Mouse (Mus musculus) kidney, embryonic 16.5 days (tissue): ENCODE results near the gene Tmem45b. TPM values are rescaled to one million over a fixed set of nuclear protein-coding genes. Genes with fewer than 3 reads are reported as not detected.
A peak's percentile ranks its signal among the peaks of the same experiment; 100 is the strongest.
"Not testable (repeated sequence)": the region's sequence is repeated elsewhere in the genome, so short reads cannot be mapped to it uniquely, and the experiment has no call there.

Experiments
- ATAC-seq: fragments of 200-750 bp; cut with Nextera tagmentation; 2 replicates; pipeline ENCODE4 v1.8.0; 2017; ENCODE audit warnings: moderate TSS enrichment; ENCODE audit not compliant: low FRiP score, low TSS enrichment
- H3K27ac ChIP-seq: fragments of 300-500 bp; sonication (generic); 2 replicates; pipeline ENCODE4 v1.5.1; 2014; ENCODE audit warnings: low read length
- H3K27me3 ChIP-seq: fragments of 300-500 bp; sonication (generic); 2 replicates; pipeline ENCODE4 v1.6.1; 2014; ENCODE audit warnings: low read length, control low read depth, mixed read lengths; ENCODE audit not compliant: insufficient read depth
- H3K36me3 ChIP-seq: fragments of 300-500 bp; sonication (generic); 2 replicates; pipeline ENCODE4 v1.6.1; 2014; ENCODE audit warnings: low read length, control low read depth, mixed read lengths; ENCODE audit not compliant: insufficient read depth
- H3K4me1 ChIP-seq: fragments of 300-500 bp; sonication (generic); 2 replicates; pipeline ENCODE4 v1.6.1; 2014; ENCODE audit warnings: low read length, control low read depth, mixed read lengths; ENCODE audit not compliant: insufficient read depth
- H3K4me2 ChIP-seq: fragments of 300-500 bp; sonication (generic); replicated peaks from 2 replicates; pipeline ENCODE4 v1.6.1; 2014; ENCODE audit warnings: low read depth, low read length
- H3K4me3 ChIP-seq: fragments of 300-500 bp; sonication (generic); 2 replicates; pipeline ENCODE4 v1.5.1; 2014; ENCODE audit warnings: mild to moderate bottlenecking, low read length
- H3K9ac ChIP-seq: fragments of 300-500 bp; sonication (generic); replicated peaks from 2 replicates; pipeline ENCODE4 v1.6.1; 2014; ENCODE audit warnings: low read length
- H3K9me3 ChIP-seq: fragments of 300-500 bp; sonication (generic); 2 replicates; pipeline ENCODE4 v1.6.1; 2016; ENCODE audit warnings: low read length, control low read depth
- WGBS: fragments of 180-500 bp; shearing (Covaris S2); extraction: QIAGEN DNeasy Blood & Tissue Kit; methylation state at CpG from one replicate; pipeline ENCODE4 v1.1.7; 2014; 5-methylcytosine and 5-hydroxymethylcytosine counted together
- polyA plus RNA-seq: library from polyadenylated mRNA; unstranded; fragments of >200 nt; fragmentation: Nextera tagmentation; extraction: Ambion mirVana; gene quantifications from 2 replicates; pipeline ENCODE4 v1.2.1, GENCODE M21; 2015

Gene Tmem45b
- 27.6 and 31.8 TPM in 2 replicates for polyA plus RNA-seq

- Histone ChIP-seq H3K4me3 (peak within 1 kb of the TSS; percentile 42), H3K27ac (no peak within 1 kb of the TSS), H3K36me3 (no peaks in the 10 kb centered on the region), H3K4me1 (peaks cover 4% of the 10 kb centered on the region), H3K9ac (peak within 1 kb of the TSS; percentile 61), H3K27me3 (peaks cover 28% of the 10 kb centered on the region), H3K9me3 (no peaks in the 10 kb centered on the region), H3K4me2 (peak within 1 kb of the TSS; percentile 58)
- peak; percentile 67 for ATAC-seq
- 4% methylated on average over 33 of the region's 33 CpGs for WGBS
Observed at GRCm38 (mm10) chr9:31463692-31464474, at the start of gene Tmem45b. TSS of gene Tmem45b (minus strand) at chr9:31464462.

- WGBS = 61% methylated on average over 3 of the region's 3 CpGs
- H3K4me2 ChIP-seq = no peak overlapping the region
- no peak overlapping the region for H3K9ac ChIP-seq
- H3K4me3 ChIP-seq = no peak overlapping the region
- no peaks in the 10 kb centered on the region for H3K27me3 ChIP-seq
- H3K9me3 ChIP-seq = no peaks in the 10 kb centered on the region
- no peak for ATAC-seq
- no peak overlapping the region for H3K27ac ChIP-seq
- H3K36me3 ChIP-seq = no peaks in the 10 kb centered on the region
- no peaks in the 10 kb centered on the region for H3K4me1 ChIP-seq
Observed at GRCm38 (mm10) chr9:31508189-31508588, 43.9 kb upstream of the Tmem45b start.

GRCm38 (mm10) chr9:31501221-31501620, 37.0 kb upstream of the Tmem45b start:
- not testable (repeated sequence) for ATAC-seq, H3K4me3 ChIP-seq, H3K4me1 ChIP-seq, H3K27me3 ChIP-seq, H3K9me3 ChIP-seq, H3K27ac ChIP-seq, H3K9ac ChIP-seq, H3K36me3 ChIP-seq, H3K4me2 ChIP-seq
- WGBS = 100% methylated on average over 1 of the region's 1 CpGs

- WGBS = 51% methylated on average over 9 of the region's 9 CpGs
- H3K9ac ChIP-seq = no peak overlapping the region
- ATAC-seq = no peak
- H3K27ac ChIP-seq = no peak overlapping the region
- no peaks in the 10 kb centered on the region for H3K9me3 ChIP-seq
- peak overlapping the region; percentile 58 for H3K4me2 ChIP-seq
- H3K4me3 ChIP-seq = peak overlapping the region; percentile 42
- H3K27me3 ChIP-seq = peaks cover 28% of the 10 kb centered on the region
- H3K36me3 ChIP-seq = no peaks in the 10 kb centered on the region
- peaks cover 4% of the 10 kb centered on the region for H3K4me1 ChIP-seq
Observed at GRCm38 (mm10) chr9:31463190-31463589, 1.1 kb downstream of the Tmem45b start.

GRCm38 (mm10) chr9:31454356-31454755, 9.9 kb downstream of the Tmem45b start:
- Histone ChIP-seq H3K36me3 (no peaks in the 10 kb centered on the region), H3K9ac (no peak overlapping the region), H3K27me3 (no peaks in the 10 kb centered on the region), H3K4me3 (no peak overlapping the region), H3K4me1 (peaks cover 8% of the 10 kb centered on the region), H3K9me3 (no peaks in the 10 kb centered on the region), H3K4me2 (no peak overlapping the region), H3K27ac (no peak overlapping the region)
- no peak for ATAC-seq
- WGBS = 69% methylated on average over 1 of the region's 1 CpGs

GRCm38 (mm10) chr9:31452166-31452565, 12.1 kb downstream of the Tmem45b start:
- Histone ChIP-seq H3K9me3 (no peaks in the 10 kb centered on the region), H3K36me3 (no peaks in the 10 kb centered on the region), H3K27me3 (no peaks in the 10 kb centered on the region), H3K4me2 (peak overlapping the region; percentile 7; the same call in 1 of the 2 replicates), H3K4me3 (no peak overlapping the region), H3K27ac (no peak overlapping the region), H3K9ac (no peak overlapping the region), H3K4me1 (peaks cover 8% of the 10 kb centered on the region)
- ATAC-seq = no peak
- WGBS = 10% methylated on average over 10 of the region's 10 CpGs

- Histone ChIP-seq H3K27ac (peak overlapping the region; percentile 30; the same call in 1 of the 2 replicates), H3K4me3 (no peak overlapping the region), H3K9me3 (no peaks in the 10 kb centered on the region), H3K27me3 (no peaks in the 10 kb centered on the region), H3K36me3 (no peaks in the 10 kb centered on the region), H3K4me2 (no peak overlapping the region), H3K9ac (no peak overlapping the region), H3K4me1 (peaks cover 10% of the 10 kb centered on the region)
- ATAC-seq = no peak
- WGBS = 82% methylated on average over 7 of the region's 7 CpGs
Observed at GRCm38 (mm10) chr9:31449145-31449772, 15.0 kb downstream of the Tmem45b start.

- no peak overlapping the region for H3K4me3 ChIP-seq
- no peaks in the 10 kb centered on the region for H3K27me3 ChIP-seq
- no peaks in the 10 kb centered on the region for H3K9me3 ChIP-seq
- no peaks in the 10 kb centered on the region for H3K36me3 ChIP-seq
- 79% methylated on average over 8 of the region's 8 CpGs for WGBS
- H3K27ac ChIP-seq = no peak overlapping the region
- H3K4me1 ChIP-seq = 0 out of 2 replicates have a peak, but pooled peaks cover 3% of the 10 kb centered on the region
- no peak overlapping the region for H3K9ac ChIP-seq
- no peak overlapping the region for H3K4me2 ChIP-seq
- ATAC-seq = no peak
Observed at GRCm38 (mm10) chr9:31444236-31444635, 20.0 kb downstream of the Tmem45b start.

- H3K9me3 ChIP-seq = no peaks in the 10 kb centered on the region
- 0 out of 2 replicates have a peak, but pooled peaks cover 3% of the 10 kb centered on the region for H3K4me1 ChIP-seq
- no peak overlapping the region for H3K27ac ChIP-seq
- ATAC-seq = no peak
- H3K4me2 ChIP-seq = no peak overlapping the region
- no peak overlapping the region for H3K9ac ChIP-seq
- H3K36me3 ChIP-seq = no peaks in the 10 kb centered on the region
- H3K4me3 ChIP-seq = no peak overlapping the region
- WGBS = 71% methylated on average over 3 of the region's 3 CpGs
- no peaks in the 10 kb centered on the region for H3K27me3 ChIP-seq
Observed at GRCm38 (mm10) chr9:31441487-31441886, 22.8 kb downstream of the Tmem45b start.

GRCm38 (mm10) chr9:31440366-31440765, 23.9 kb downstream of the Tmem45b start:
- no peak for ATAC-seq
- Histone ChIP-seq H3K4me1 (no peaks in the 10 kb centered on the region), H3K9me3 (no peaks in the 10 kb centered on the region), H3K4me2 (no peak overlapping the region), H3K27ac (no peak overlapping the region), H3K4me3 (no peak overlapping the region), H3K9ac (no peak overlapping the region), H3K27me3 (no peaks in the 10 kb centered on the region), H3K36me3 (no peaks in the 10 kb centered on the region)
- 88% methylated on average over 5 of the region's 5 CpGs for WGBS
